In the genomic region with DNA sequence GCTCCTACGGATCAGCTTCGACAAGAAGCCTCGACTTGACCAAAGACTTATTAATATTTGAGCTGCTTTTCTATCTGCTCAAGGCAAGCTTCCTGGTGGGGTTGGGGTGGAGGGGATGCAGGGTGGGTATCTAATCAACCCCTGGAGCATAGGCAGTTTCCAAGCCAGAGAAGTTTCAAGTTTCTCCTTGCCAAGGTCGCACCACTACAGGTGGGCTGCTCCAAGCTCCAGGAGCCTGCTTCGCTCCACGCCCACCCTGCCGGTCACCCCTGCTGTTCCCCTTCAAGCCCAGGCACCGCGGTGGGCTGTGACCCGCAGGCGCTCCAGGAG, we compare ENCODE assay signal across 8 mouse cellular contexts. TPM values are rescaled to one million over a fixed set of nuclear protein-coding genes. Genes with fewer than 3 reads are reported as not detected.
DNase-seq lines count a peak whose midpoint lies in the region; ATAC-seq and TF ChIP-seq lines count a peak whose summit lies in the region.

No protein-coding gene starts in this region.

- no peak for DNase-seq in heart, postnatal 4 days
- DNase-seq in forebrain, postnatal 0 days: no peak
- DNase-seq in liver, embryonic 14.5 days (ENCODE audit: low read depth in 3 of 3, low spot score in 3 of 3): no peak
- no peak for DNase-seq in thymus, postnatal 14 days
- no peak for DNase-seq in cerebellum, postnatal 4 days (ENCODE audit: low spot score in 2 of 2)
- DNase-seq in B cell, adult 2 months: no peak

- under 1% methylated on average over 11 of the region's 11 CpGs for WGBS in heart, embryonic 11.5 days (ENCODE audit: insufficient replicate concordance)
- under 1% methylated on average over 11 of the region's 11 CpGs for WGBS in forebrain, postnatal 0 days
- 2% methylated on average over 11 of the region's 11 CpGs for WGBS in liver, embryonic 14.5 days (ENCODE audit: insufficient replicate concordance)

- no peak for TF ChIP-seq EP300 in ES-Bruce4 (IDR thresholded peaks at IDR 0.05; ENCODE audit: insufficient read depth, low read depth, low read length)
- TF ChIP-seq EP300 in liver, embryonic 14.5 days (IDR thresholded peaks at IDR 0.05; ENCODE audit: low read depth): no peak

- peak overlapping the region; percentile 86 for H3K9ac ChIP-seq in heart, embryonic 11.5 days (ENCODE audit: low read depth, low read length)
- peak overlapping the region; percentile 96 for H3K9ac ChIP-seq in ES-Bruce4 (ENCODE audit: low read depth, poor library complexity, severe bottlenecking)
- H3K9ac ChIP-seq in forebrain, postnatal 0 days: peak overlapping the region; percentile 52; the same call in 1 of the 2 replicates
- no peak overlapping the region for H3K9ac ChIP-seq in liver, embryonic 14.5 days (replicated peaks)

- peak overlapping the region; percentile 50; the same call in 1 of the 2 replicates for H3K27ac ChIP-seq in heart, embryonic 11.5 days (ENCODE audit: low read depth, low read length)
- H3K27ac ChIP-seq in ES-Bruce4 (ENCODE audit: insufficient read depth, low read length): no peak overlapping the region
- no peak overlapping the region for H3K27ac ChIP-seq in forebrain, postnatal 0 days (ENCODE audit: low read depth, low read length)
- H3K27ac ChIP-seq in liver, embryonic 14.5 days: no peak overlapping the region

- no peak for TF ChIP-seq CTCF in ES-Bruce4 (IDR thresholded peaks at IDR 0.05; ENCODE audit: low read depth, low read length)
- TF ChIP-seq CTCF in forebrain, postnatal 0 days (IDR thresholded peaks at IDR 0.05; ENCODE audit: low read depth): no peak
- no peak for TF ChIP-seq CTCF in liver, embryonic 14.5 days (IDR thresholded peaks at IDR 0.05; ENCODE audit: low read depth)

- H3K4me2 ChIP-seq in heart, embryonic 11.5 days: peak overlapping the region; percentile 91
- peak overlapping the region; percentile 93 for H3K4me2 ChIP-seq in forebrain, postnatal 0 days (ENCODE audit: low read depth)
- H3K4me2 ChIP-seq in liver, embryonic 14.5 days (ENCODE audit: low read depth): peak overlapping the region; percentile 80

- peaks cover 10% of the 10 kb centered on the region; the same call in 1 of the 2 replicates for H3K27me3 ChIP-seq in heart, embryonic 11.5 days (ENCODE audit: control insufficient read depth, insufficient read depth, low read length)
- peaks cover 14% of the 10 kb centered on the region for H3K27me3 ChIP-seq in ES-Bruce4 (ENCODE audit: control insufficient read depth, insufficient read depth, low read length, poor library complexity, severe bottlenecking)
- 0 out of 2 replicates have a peak, but pooled peaks cover 3% of the 10 kb centered on the region for H3K27me3 ChIP-seq in forebrain, postnatal 0 days (ENCODE audit: insufficient read depth, low read length)
- H3K27me3 ChIP-seq in liver, embryonic 14.5 days (ENCODE audit: control insufficient read depth, insufficient read depth, low read length): peaks cover 43% of the 10 kb centered on the region

- no peaks in the 10 kb centered on the region for H3K4me1 ChIP-seq in heart, embryonic 11.5 days (ENCODE audit: control insufficient read depth, insufficient read depth, low read length)
- H3K4me1 ChIP-seq in ES-Bruce4 (ENCODE audit: control insufficient read depth, insufficient read depth, low read length): peaks cover 3% of the 10 kb centered on the region
- H3K4me1 ChIP-seq in forebrain, postnatal 0 days (ENCODE audit: insufficient read depth): no peaks in the 10 kb centered on the region
- no peaks in the 10 kb centered on the region for H3K4me1 ChIP-seq in liver, embryonic 14.5 days (replicated peaks; ENCODE audit: control insufficient read depth in 2 of 2, insufficient read depth in 2 of 2, low read length in 1 of 2)

- H3K4me3 ChIP-seq in heart, embryonic 11.5 days (ENCODE audit: low read depth, low read length): peak overlapping the region; percentile 85
- peak overlapping the region; percentile 89 for H3K4me3 ChIP-seq in ES-Bruce4 (ENCODE audit: low read depth, low read length)
- peak overlapping the region; percentile 82 for H3K4me3 ChIP-seq in forebrain, postnatal 0 days (ENCODE audit: low read depth, low read length)
- peak overlapping the region; percentile 25 to 47 for H3K4me3 ChIP-seq in liver, embryonic 14.5 days (ENCODE audit: insufficient read depth in 1 of 2, low read depth in 2 of 2, low read length in 2 of 2)

- ATAC-seq in heart, embryonic 11.5 days (replicated peaks; ENCODE audit: insufficient number of reproducible peaks, low FRiP score, low TSS enrichment): no peak
- ATAC-seq in forebrain, postnatal 0 days: no peak
- ATAC-seq in liver, embryonic 14.5 days (ENCODE audit: insufficient read depth): no peak

- no peak for TF ChIP-seq POLR2A in ES-Bruce4 (IDR thresholded peaks at IDR 0.05; ENCODE audit: insufficient read depth, low read length)

- no peaks in the 10 kb centered on the region for H3K9me3 ChIP-seq in heart, embryonic 11.5 days (replicated peaks; ENCODE audit: control insufficient read depth, low read length)
- H3K9me3 ChIP-seq in ES-Bruce4 (replicated peaks; ENCODE audit: control insufficient read depth, insufficient read depth, low read length, poor library complexity, severe bottlenecking): no peaks in the 10 kb centered on the region
- no peaks in the 10 kb centered on the region for H3K9me3 ChIP-seq in forebrain, postnatal 0 days (ENCODE audit: low read length)
- no peaks in the 10 kb centered on the region for H3K9me3 ChIP-seq in liver, embryonic 14.5 days (ENCODE audit: control insufficient read depth, low read length)

- no peaks in the 10 kb centered on the region for H3K36me3 ChIP-seq in heart, embryonic 11.5 days (ENCODE audit: control insufficient read depth, insufficient read depth, low read length)
- H3K36me3 ChIP-seq in ES-Bruce4 (ENCODE audit: control insufficient read depth, insufficient read depth, low read length, poor library complexity, severe bottlenecking): no peaks in the 10 kb centered on the region
- H3K36me3 ChIP-seq in forebrain, postnatal 0 days (ENCODE audit: insufficient read depth): no peaks in the 10 kb centered on the region
- H3K36me3 ChIP-seq in liver, embryonic 14.5 days (replicated peaks; ENCODE audit: control insufficient read depth, insufficient read depth, low read depth): no peaks in the 10 kb centered on the region

RNA-seq across cellular contexts. Expression of gene Pcgf5, which starts 0.3 kb away (rescaled TPM):
- polyA plus RNA-seq in heart, embryonic 11.5 days (2014; fragmentation: Nextera tagmentation; extraction: Ambion mirVana): 40.6 and 43.4 TPM in 2 replicates
- total RNA-seq in heart, postnatal 4 days (2021): 10 to 100 TPM; 60.2 to 62.1 TPM
- polyA plus RNA-seq in ES-Bruce4 (2011; ENCODE audit: insufficient read depth, insufficient read length, low read depth, missing spikeins): 42.6 and 51.1 TPM in 2 replicates
- 3.1 and 5.1 TPM in 2 replicates for total RNA-seq in forebrain, postnatal 0 days (2014; rRNA removed)
- 5.1 and 7.4 TPM in 2 replicates for polyA plus RNA-seq in forebrain, postnatal 0 days (2015; fragmentation: Nextera tagmentation; extraction: Ambion mirVana)
- polyA plus RNA-seq in liver, embryonic 14.5 days (2012; rRNA removed): 5.1 and 7.7 TPM in 2 replicates
- 16.7 TPM in 2 replicates for polyA plus RNA-seq in liver, embryonic 14.5 days (2014; fragmentation: Nextera tagmentation; extraction: Ambion mirVana)

Comparison
In these comparisons a context has a peak if more than half of its experiments do, and no peak if none do; other contexts are left out.
1. H3K4me3 ChIP-seq: peak in every context shown above with its lines; median percentile 89 in ES-Bruce4; 85 in heart, embryonic 11.5 days; 82 in forebrain, postnatal 0 days; 36 in liver, embryonic 14.5 days.